Mouse (Mus musculus) midbrain, embryonic 16.5 days (tissue): ENCODE measurements around the gene Marco. TPM values are rescaled to one million over a fixed set of nuclear protein-coding genes. Genes with fewer than 3 reads are reported as not detected.

Experiments used
- ATAC-seq: fragments of 200-750 bp; cut with Nextera tagmentation; 2 replicates; pipeline ENCODE4 v1.8.0; 2017; ENCODE audit warnings: moderate TSS enrichment
- H3K27ac ChIP-seq: fragments of 300-500 bp; sonication (generic); 2 replicates; pipeline ENCODE4 v1.5.1; 2014; ENCODE audit warnings: mild to moderate bottlenecking, low read length, mixed read lengths
- H3K27me3 ChIP-seq: fragments of 300-500 bp; sonication (generic); 2 replicates; pipeline ENCODE4 v1.6.1; 2014; ENCODE audit warnings: low read depth, low read length, mixed read lengths; ENCODE audit not compliant: control insufficient read depth, insufficient read depth
- H3K36me3 ChIP-seq: fragments of 300-500 bp; sonication (generic); 2 replicates; pipeline ENCODE4 v1.6.1; 2014; ENCODE audit warnings: mild to moderate bottlenecking, low read length, moderate library complexity, mixed read lengths; ENCODE audit not compliant: control insufficient read depth, insufficient read depth
- H3K4me1 ChIP-seq: fragments of 300-500 bp; sonication (generic); 2 replicates; pipeline ENCODE4 v1.6.1; 2014; ENCODE audit warnings: mild to moderate bottlenecking, low read length, mixed read lengths; ENCODE audit not compliant: control insufficient read depth, insufficient read depth
- H3K4me2 ChIP-seq: fragments of 300-500 bp; sonication (generic); 2 replicates; pipeline ENCODE4 v1.6.1; 2014; ENCODE audit warnings: mild to moderate bottlenecking, low read length, mixed read lengths
- H3K4me3 ChIP-seq: fragments of 300-500 bp; sonication (generic); 2 replicates; pipeline ENCODE4 v1.5.1; 2014; ENCODE audit warnings: low read depth, mild to moderate bottlenecking, low read length, moderate library complexity, mixed read lengths
- H3K9ac ChIP-seq: fragments of 300-500 bp; sonication (generic); 2 replicates; pipeline ENCODE4 v1.6.1; 2014; ENCODE audit warnings: low read depth, low read length, mixed read lengths
- H3K9me3 ChIP-seq: fragments of 300-500 bp; sonication (generic); replicated peaks from 2 replicates; pipeline ENCODE4 v1.6.1; 2014; ENCODE audit warnings: mild to moderate bottlenecking, low read length, mixed read lengths; ENCODE audit not compliant: control insufficient read depth, poor library complexity, severe bottlenecking
- WGBS: fragments of 180-500 bp; shearing (Covaris S2); extraction: QIAGEN DNeasy Blood & Tissue Kit; methylation state at CpG from one replicate; pipeline ENCODE4 v1.1.7; 2014; 5-methylcytosine and 5-hydroxymethylcytosine counted together
- polyA plus RNA-seq: library from polyadenylated mRNA; unstranded; fragments of >200 nt; fragmentation: Nextera tagmentation; extraction: Ambion mirVana; gene quantifications from 2 replicates; pipeline ENCODE4 v1.2.1, GENCODE M21; 2015

The Marco gene
- 0.15 TPM in 1 of 2 replicates, not detected in the other for polyA plus RNA-seq

DNA sequence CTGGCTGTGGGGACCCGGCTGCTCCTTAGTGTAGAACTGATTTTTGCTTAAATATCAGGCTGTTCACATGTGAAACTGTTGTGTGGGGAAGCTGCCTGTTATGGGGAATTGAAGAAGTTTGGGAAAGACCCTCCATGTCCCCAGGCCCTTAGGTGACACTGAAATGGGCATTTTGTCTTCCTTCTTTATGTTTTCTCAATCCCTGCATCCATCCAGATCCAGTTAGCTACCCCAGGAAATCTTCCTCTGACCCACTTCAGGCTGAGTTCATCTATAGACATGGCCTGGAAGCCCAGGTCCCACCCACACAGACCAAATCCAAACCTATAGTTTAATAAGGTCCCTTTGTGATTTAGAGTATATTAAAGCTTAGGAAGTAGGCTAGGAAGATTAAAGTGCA is at the start of gene Marco:
Gene Marco, minus strand, starts transcription at position 101 of the 400 bp plus-strand sequence.
- H3K36me3 ChIP-seq, result no peaks in the 10 kb centered on the region
- H3K4me3 ChIP-seq, result no peak within 1 kb of the TSS
- no peak within 1 kb of the TSS for H3K9ac ChIP-seq
- H3K27me3 ChIP-seq, result no peaks in the 10 kb centered on the region
- no peak within 1 kb of the TSS for H3K27ac ChIP-seq
- ATAC-seq, result no peak
- 70% methylated on average over 1 of the region's 1 CpGs for WGBS
- H3K4me1 ChIP-seq, result no peaks in the 10 kb centered on the region
- no peaks in the 10 kb centered on the region for H3K9me3 ChIP-seq
- H3K4me2 ChIP-seq, result no peak within 1 kb of the TSS

GRCm38 (mm10) chr1:120539506-120540029 is 34.7 kb upstream of the Marco start:
- Histone ChIP-seq H3K36me3 (no peaks in the 10 kb centered on the region), H3K9me3 (no peaks in the 10 kb centered on the region), H3K9ac (no peak overlapping the region), H3K4me1 (no peaks in the 10 kb centered on the region), H3K27ac (no peak overlapping the region), H3K4me2 (no peak overlapping the region), H3K4me3 (no peak overlapping the region), H3K27me3 (no peaks in the 10 kb centered on the region)
- WGBS, result 86% methylated on average over 7 of the region's 7 CpGs
- ATAC-seq, result no peak

GRCm38 (mm10) chr1:120536998-120537397 is 32.2 kb upstream of the Marco start:
- H3K27me3 ChIP-seq, result no peaks in the 10 kb centered on the region
- no peak overlapping the region for H3K27ac ChIP-seq
- H3K4me1 ChIP-seq, result no peaks in the 10 kb centered on the region
- H3K4me3 ChIP-seq, result no peak overlapping the region
- no peak overlapping the region for H3K4me2 ChIP-seq
- no peaks in the 10 kb centered on the region for H3K36me3 ChIP-seq
- no peaks in the 10 kb centered on the region for H3K9me3 ChIP-seq
- ATAC-seq, result no peak
- 91% methylated on average over 1 of the region's 1 CpGs for WGBS
- H3K9ac ChIP-seq, result no peak overlapping the region

- H3K4me2 ChIP-seq, result no peak overlapping the region
- H3K27me3 ChIP-seq, result no peaks in the 10 kb centered on the region
- H3K36me3 ChIP-seq, result no peaks in the 10 kb centered on the region
- H3K9me3 ChIP-seq, result no peaks in the 10 kb centered on the region
- no peaks in the 10 kb centered on the region for H3K4me1 ChIP-seq
- H3K4me3 ChIP-seq, result no peak overlapping the region
- no peak overlapping the region for H3K9ac ChIP-seq
- 86% methylated on average over 1 of the region's 1 CpGs for WGBS
- no peak overlapping the region for H3K27ac ChIP-seq
- ATAC-seq, result no peak
These were observed 31.1 kb upstream of the Marco start for GRCm38 (mm10) chr1:120535919-120536318.

- H3K27me3 ChIP-seq, result no peaks in the 10 kb centered on the region
- no peak overlapping the region for H3K4me3 ChIP-seq
- H3K9ac ChIP-seq, result no peak overlapping the region
- no peak overlapping the region for H3K4me2 ChIP-seq
- no peak overlapping the region for H3K27ac ChIP-seq
- no peak for ATAC-seq
- H3K9me3 ChIP-seq, result no peaks in the 10 kb centered on the region
- no peaks in the 10 kb centered on the region for H3K36me3 ChIP-seq
- WGBS, result 79% methylated on average over 6 of the region's 6 CpGs
- no peaks in the 10 kb centered on the region for H3K4me1 ChIP-seq
These were observed 27.6 kb upstream of the Marco start for GRCm38 (mm10) chr1:120532321-120532916.

GRCm38 (mm10) chr1:120531770-120532169 is 26.9 kb upstream of the Marco start:
- Histone ChIP-seq H3K4me1 (no peaks in the 10 kb centered on the region), H3K27ac (no peak overlapping the region), H3K27me3 (no peaks in the 10 kb centered on the region), H3K36me3 (no peaks in the 10 kb centered on the region), H3K9ac (no peak overlapping the region), H3K4me3 (no peak overlapping the region), H3K9me3 (no peaks in the 10 kb centered on the region), H3K4me2 (no peak overlapping the region)
- WGBS, result 91% methylated on average over 3 of the region's 3 CpGs
- ATAC-seq, result no peak

DNA sequence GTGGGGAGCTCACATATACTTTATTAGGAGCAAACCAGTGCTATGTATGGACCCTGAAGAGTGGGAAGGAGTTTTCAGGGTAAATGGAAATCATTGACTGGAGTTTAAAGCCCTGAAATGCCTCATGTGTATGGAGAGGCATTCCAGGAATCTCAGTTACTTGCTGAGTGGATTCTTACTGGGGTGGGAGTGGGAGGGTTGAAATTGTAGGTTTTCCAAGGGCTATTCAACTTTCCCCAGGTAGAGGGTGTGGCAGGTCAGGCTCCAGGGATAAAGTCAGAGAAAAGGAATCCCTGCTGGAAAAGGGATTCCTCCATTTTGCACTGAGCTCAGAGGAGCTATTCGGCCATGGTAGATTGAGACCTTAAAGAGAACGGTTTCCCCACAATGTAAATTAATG is 25.1 kb upstream of the Marco start:
- no peak overlapping the region for H3K4me2 ChIP-seq
- 86% methylated on average over 2 of the region's 2 CpGs for WGBS
- H3K9ac ChIP-seq, result no peak overlapping the region
- H3K36me3 ChIP-seq, result no peaks in the 10 kb centered on the region
- H3K4me1 ChIP-seq, result no peaks in the 10 kb centered on the region
- no peaks in the 10 kb centered on the region for H3K9me3 ChIP-seq
- no peak overlapping the region for H3K27ac ChIP-seq
- no peaks in the 10 kb centered on the region for H3K27me3 ChIP-seq
- no peak overlapping the region for H3K4me3 ChIP-seq
- ATAC-seq, result no peak

DNA sequence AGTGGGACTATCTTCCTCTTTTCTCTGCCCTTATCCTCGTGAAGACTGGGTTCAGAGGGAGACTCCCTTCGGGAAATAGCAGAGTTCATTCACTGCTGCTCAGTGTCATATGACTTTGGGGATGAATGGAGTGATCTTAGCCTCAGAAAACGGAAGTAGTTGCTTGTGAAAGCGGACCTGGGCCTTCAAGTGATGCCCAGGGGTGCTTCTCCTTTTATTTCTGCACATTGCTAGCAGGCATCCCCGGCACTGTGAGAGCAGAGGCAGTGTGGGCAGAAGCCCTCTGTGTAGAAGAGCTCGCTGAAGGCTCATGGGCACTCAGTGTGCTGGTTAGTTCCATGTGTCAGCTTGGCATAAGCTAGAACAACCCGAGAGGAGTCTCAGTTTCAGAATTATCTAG is 12.8 kb upstream of the Marco start:
- Histone ChIP-seq H3K27me3 (no peaks in the 10 kb centered on the region), H3K4me1 (no peaks in the 10 kb centered on the region), H3K9ac (no peak overlapping the region), H3K27ac (no peak overlapping the region), H3K9me3 (no peaks in the 10 kb centered on the region), H3K4me3 (no peak overlapping the region), H3K36me3 (no peaks in the 10 kb centered on the region), H3K4me2 (no peak overlapping the region)
- no peak for ATAC-seq
- 77% methylated on average over 7 of the region's 7 CpGs for WGBS

DNA sequence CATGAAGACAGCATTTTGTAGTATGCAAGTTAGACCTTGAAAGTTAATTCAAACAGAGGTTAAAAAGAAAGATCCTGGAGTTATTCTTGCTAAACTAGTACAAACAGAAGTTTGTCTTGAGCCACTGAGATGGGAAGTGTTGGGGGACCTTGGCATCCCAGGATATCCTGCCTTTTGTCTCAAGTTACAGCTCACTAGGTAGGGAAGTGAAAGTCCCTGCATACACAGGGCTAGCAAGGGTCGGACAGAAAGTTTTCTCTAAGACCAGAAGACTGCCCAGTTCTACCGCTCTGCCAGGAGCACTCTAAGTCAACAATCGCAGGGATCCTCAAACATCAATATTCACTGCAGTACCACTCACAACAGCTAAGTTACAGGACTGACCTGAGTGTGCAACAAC is 5.5 kb upstream of the Marco start:
- Histone ChIP-seq H3K9me3 (no peaks in the 10 kb centered on the region), H3K4me3 (no peak overlapping the region), H3K9ac (no peak overlapping the region), H3K4me1 (no peaks in the 10 kb centered on the region), H3K4me2 (no peak overlapping the region), H3K36me3 (no peaks in the 10 kb centered on the region), H3K27me3 (no peaks in the 10 kb centered on the region), H3K27ac (no peak overlapping the region)
- whole genome bisulfite sequencing, result 73% methylated on average over 3 of the region's 3 CpGs
- ATAC-seq, result no peak
